Mouse (Mus musculus) thymus, postnatal 10 days (tissue): ENCODE measurements around the gene Mtss1l.
"Not testable (repeated sequence)": the region's sequence is repeated elsewhere in the genome, so short reads cannot be mapped to it uniquely, and the experiment has no call there.

Source experiments
- DNase-seq, 2 experiments: peaks; one replicate each; pipeline ENCODE4 v3.0.0; 2021; ENCODE audit warnings: low spot score in 2 of 2

Mtss1l gene

GRCm38 (mm10) chr8:110776335-110776734, 55.1 kb downstream of the Mtss1l start:
- DNase-seq, result no peak

- no peak for DNase-seq
Measured at GRCm38 (mm10) chr8:110779924-110780718, 58.8 kb downstream of the Mtss1l start.

GRCm38 (mm10) chr8:110785366-110785765, 64.1 kb downstream of the Mtss1l start:
- DNase-seq, result no peak

- not testable (repeated sequence) for DNase-seq
Measured at GRCm38 (mm10) chr8:110786501-110786900, 65.2 kb downstream of the Mtss1l start.

GRCm38 (mm10) chr8:110786934-110787333, 65.7 kb downstream of the Mtss1l start:
- DNase-seq, result no peak

GRCm38 (mm10) chr8:110787411-110787954, 66.2 kb downstream of the Mtss1l start:
- no peak for DNase-seq

GRCm38 (mm10) chr8:110788981-110789380, 67.7 kb downstream of the Mtss1l start:
- no peak for DNase-seq

DNA sequence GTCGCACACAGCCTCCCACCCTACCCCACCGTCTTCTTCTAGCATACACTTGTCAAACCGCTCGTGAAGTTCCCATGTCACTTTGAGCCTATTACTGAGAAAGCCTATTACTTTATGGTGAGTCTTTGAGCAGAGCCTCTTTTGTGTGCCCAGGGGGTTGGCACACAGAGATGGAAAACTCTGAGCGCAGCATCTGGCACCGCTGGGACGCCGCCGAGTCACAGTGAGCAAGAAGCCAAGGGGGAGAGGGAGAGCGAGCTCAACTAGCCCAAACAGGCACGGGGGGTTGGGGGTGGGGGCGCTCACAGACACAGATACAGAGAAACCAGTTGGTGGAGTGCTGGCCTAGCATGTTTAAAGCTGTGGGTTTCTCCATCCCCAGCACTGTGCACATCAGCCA, 68.3 kb downstream of the Mtss1l start:
- no peak for DNase-seq

DNA sequence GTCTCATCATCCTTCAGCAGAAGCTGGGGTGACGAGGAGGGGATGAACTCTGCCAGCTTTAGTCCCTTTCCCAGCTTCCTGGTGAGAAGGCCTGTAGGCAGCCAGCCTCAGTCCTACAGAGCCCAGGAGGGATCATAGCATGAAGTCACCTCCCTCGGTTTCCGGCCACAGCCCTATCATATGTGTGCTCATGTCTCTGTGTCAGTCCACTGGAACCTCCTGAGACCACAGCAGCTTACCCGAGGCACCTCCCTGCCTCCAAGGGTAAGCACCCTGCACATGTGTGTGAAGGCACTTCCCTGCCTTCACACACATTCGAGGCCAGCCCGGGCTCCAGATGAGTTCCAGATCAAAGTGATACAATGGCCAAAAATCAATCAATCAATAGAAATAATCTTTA, 69.0 kb downstream of the Mtss1l start:
- no peak for DNase-seq
